8 mouse cellular contexts compared by ENCODE assay signal in genomic region chr11:33849614-33850013, GRCm38 (mm10).
A peak's percentile ranks its signal among the peaks of the same experiment; 100 is the strongest.
DNase-seq lines count a peak whose midpoint lies in the region; ATAC-seq and TF ChIP-seq lines count a peak whose summit lies in the region.

No protein-coding gene starts in this region.

- TF ChIP-seq CTCF in MEL (IDR thresholded peaks at IDR 0.05 in 2 of 3, conservative IDR thresholded peaks at IDR 0.05 in 1 of 3; ENCODE audit: control insufficient read depth in 1 of 3, insufficient read depth in 1 of 3, low read depth in 2 of 3, low read length in 3 of 3, poor library complexity in 1 of 3, severe bottlenecking in 1 of 3), result no peak
- TF ChIP-seq CTCF in stomach, postnatal 0 days (IDR thresholded peaks at IDR 0.05; ENCODE audit: low read depth), result no peak

- no peak for TF ChIP-seq EP300 in MEL (IDR thresholded peaks at IDR 0.05; ENCODE audit: low read depth in 1 of 2, low read length in 2 of 2)
- TF ChIP-seq EP300 in stomach, postnatal 0 days (optimal IDR thresholded peaks at IDR 0.05), result no peak

- intact Hi-C loops in left cerebral cortex, postnatal 25 days (cut with DNase I), result loop anchor here (10.0 kb wide), 1 partner anchor 115 kb away; no protein-coding TSS in a partner anchor

- H3K4me3 ChIP-seq in hindbrain, embryonic 15.5 days, result no peak overlapping the region
- no peak overlapping the region for H3K4me3 ChIP-seq in hindbrain, embryonic 12.5 days
- H3K4me3 ChIP-seq in MEL (ENCODE audit: control insufficient read depth in 1 of 2, insufficient read depth in 1 of 2, low read depth in 2 of 2, low read length in 2 of 2), result no peak overlapping the region
- no peak overlapping the region for H3K4me3 ChIP-seq in stomach, postnatal 0 days (ENCODE audit: low read depth, low read length)

- no peak overlapping the region for H3K4me2 ChIP-seq in hindbrain, embryonic 15.5 days
- H3K4me2 ChIP-seq in hindbrain, embryonic 12.5 days (replicated peaks), result no peak overlapping the region
- H3K4me2 ChIP-seq in stomach, postnatal 0 days (replicated peaks; ENCODE audit: low read depth), result no peak overlapping the region

- ATAC-seq in hindbrain, embryonic 15.5 days (ENCODE audit: low FRiP score, low read depth), result peak; percentile 31; the same call in 1 of the 2 replicates
- no peak; the same call in 1 of the 2 replicates for ATAC-seq in hindbrain, embryonic 12.5 days (ENCODE audit: low FRiP score)
- peak; percentile 72 for ATAC-seq in frontal cortex, adult (ENCODE audit: low TSS enrichment)
- 0 out of 2 replicates have a peak, but pooled peaks have one; percentile 38 for ATAC-seq in stomach, postnatal 0 days (ENCODE audit: low FRiP score, low TSS enrichment)

- no peak for DNase-seq in MEL (ENCODE audit: low read depth, low spot score)
- peak; percentile 45 to 63 for DNase-seq in left cerebral cortex, postnatal 25 days (ENCODE audit: low spot score in 2 of 2)
- DNase-seq in stomach, postnatal 0 days (ENCODE audit: low spot score), result peak; percentile 32
- DNase-seq in thymus, postnatal 10 days (ENCODE audit: low spot score in 2 of 2), result no peak
- DNase-seq in gastrocnemius, adult 8-10 months (ENCODE audit: low spot score in 2 of 2), result no peak

- no peaks in the 10 kb centered on the region for H3K79me2 ChIP-seq in MEL (ENCODE audit: control insufficient read depth, insufficient read depth, low read length, poor library complexity)

- no peak for TF ChIP-seq POLR2A in MEL (IDR thresholded peaks at IDR 0.05; ENCODE audit: control insufficient read depth in 1 of 2, insufficient read depth in 1 of 2, low read depth in 1 of 2, low read length in 2 of 2, poor library complexity in 1 of 2)

- 42% methylated on average over 11 of the region's 11 CpGs for WGBS in hindbrain, embryonic 15.5 days
- 47% methylated on average over 11 of the region's 11 CpGs for WGBS in hindbrain, embryonic 12.5 days
- WGBS in stomach, postnatal 0 days, result 41% methylated on average over 11 of the region's 11 CpGs

- H3K9me3 ChIP-seq in hindbrain, embryonic 15.5 days, result no peaks in the 10 kb centered on the region
- H3K9me3 ChIP-seq in hindbrain, embryonic 12.5 days (replicated peaks), result no peaks in the 10 kb centered on the region
- no peaks in the 10 kb centered on the region for H3K9me3 ChIP-seq in MEL (replicated peaks; ENCODE audit: insufficient read depth, low read length)
- no peaks in the 10 kb centered on the region for H3K9me3 ChIP-seq in stomach, postnatal 0 days (ENCODE audit: control insufficient read depth, low read length)

- peaks cover 22% of the 10 kb centered on the region for H3K4me1 ChIP-seq in hindbrain, embryonic 15.5 days (replicated peaks)
- H3K4me1 ChIP-seq in hindbrain, embryonic 12.5 days, result peaks cover 20% of the 10 kb centered on the region
- peaks cover 2 to 14% of the 10 kb centered on the region in 2 experiments; a peak in 3 of 4 replicates for H3K4me1 ChIP-seq in MEL (ENCODE audit: control insufficient read depth in 1 of 2, insufficient read depth in 2 of 2, low read length in 2 of 2)
- no peaks in the 10 kb centered on the region for H3K4me1 ChIP-seq in stomach, postnatal 0 days (replicated peaks; ENCODE audit: control insufficient read depth, insufficient read depth)

- H3K9ac ChIP-seq in hindbrain, embryonic 15.5 days, result no peak overlapping the region
- no peak overlapping the region for H3K9ac ChIP-seq in hindbrain, embryonic 12.5 days
- H3K9ac ChIP-seq in MEL (ENCODE audit: control insufficient read depth, low read depth, low read length, poor library complexity, severe bottlenecking), result no peak overlapping the region
- no peak overlapping the region for H3K9ac ChIP-seq in stomach, postnatal 0 days (ENCODE audit: low read length)

- TF ChIP-seq RAD21 in MEL (IDR thresholded peaks at IDR 0.05; ENCODE audit: low read depth, low read length), result no peak

- no peaks in the 10 kb centered on the region for H3K27me3 ChIP-seq in hindbrain, embryonic 15.5 days
- H3K27me3 ChIP-seq in hindbrain, embryonic 12.5 days, result peaks cover 2% of the 10 kb centered on the region; the same call in 1 of the 2 replicates
- H3K27me3 ChIP-seq in MEL (ENCODE audit: control insufficient read depth in 1 of 2, insufficient read depth in 2 of 2, low read length in 2 of 2), result peaks cover 9 to 18% of the 10 kb centered on the region in 2 experiments
- H3K27me3 ChIP-seq in stomach, postnatal 0 days (ENCODE audit: control insufficient read depth, insufficient read depth, low read length), result no peaks in the 10 kb centered on the region

- no peaks in the 10 kb centered on the region for H3K36me3 ChIP-seq in hindbrain, embryonic 15.5 days
- no peaks in the 10 kb centered on the region for H3K36me3 ChIP-seq in hindbrain, embryonic 12.5 days
- H3K36me3 ChIP-seq in MEL (ENCODE audit: control insufficient read depth in 1 of 2, insufficient read depth in 2 of 2, low read length in 2 of 2), result no peaks in the 10 kb centered on the region
- H3K36me3 ChIP-seq in stomach, postnatal 0 days (ENCODE audit: control insufficient read depth, insufficient read depth, low read length), result no peaks in the 10 kb centered on the region

- H3K27ac ChIP-seq in hindbrain, embryonic 15.5 days (replicated peaks), result no peak overlapping the region
- H3K27ac ChIP-seq in hindbrain, embryonic 12.5 days, result no peak overlapping the region
- H3K27ac ChIP-seq in MEL (ENCODE audit: control insufficient read depth, low read depth, low read length), result no peak overlapping the region
- no peak overlapping the region for H3K27ac ChIP-seq in stomach, postnatal 0 days (replicated peaks)

TF ChIP-seq in MEL, 35 proteins besides CTCF, POLR2A, EP300 and RAD21:
- TF ChIP-seq MAX (IDR thresholded peaks at IDR 0.05; ENCODE audit: low read length), result 0 out of 2 replicates have a peak, but pooled peaks have one; percentile 22
- TF ChIP-seq ZKSCAN1 (IDR thresholded peaks at IDR 0.05; ENCODE audit: low read depth, low read length), result no peak

Comparison
In these comparisons a context has a peak if more than half of its experiments do, and no peak if none do; other contexts are left out.
1. DNase-seq: peak in left cerebral cortex, postnatal 25 days (2 of 2) and stomach, postnatal 0 days (single experiment); none in MEL (single experiment), thymus, postnatal 10 days (0 of 2) and gastrocnemius, adult 8-10 months (0 of 2).